ENCODE assay signal across 25 mouse cellular contexts in genomic region chr5:139261403-139261802, GRCm38 (mm10).
"Had no signal": no experiment of that assay in that cellular context is flagged by ENCODE, and none has a peak within 500 bp of the region (broad histone marks: within the 10 kb centered on the region; RNA-seq: fewer than 3 reads in every experiment).

No protein-coding gene starts in this region.

- H3K9me3 ChIP-seq: heart, embryonic 13.5 days; heart, embryonic 15.5 days; hindbrain, embryonic 13.5 days; hindbrain, embryonic 15.5 days; limb, embryonic 10.5 days; limb, embryonic 12.5 days had no signal

- ATAC-seq: hindbrain, postnatal 0 days; intestine, embryonic 16.5 days had no signal

- DNase-seq: gastrocnemius, adult 2 months; gastrocnemius, postnatal 10 days; gastrocnemius, postnatal 25 days; heart, adult 18-20 months; heart, postnatal 14 days; heart, postnatal 36 days; kidney, adult 11 months; kidney, adult 2 months; kidney, adult 9 months; kidney, postnatal 10 days; kidney, postnatal 25 days; kidney, postnatal 4 days; liver had no signal

- H3K4me3 ChIP-seq: gastrocnemius, adult 2 months; heart, embryonic 13.5 days; heart, embryonic 15.5 days; hindbrain, embryonic 13.5 days; hindbrain, embryonic 15.5 days; layer of hippocampus, adult 2 months; left cerebral cortex, adult 2 months; limb, embryonic 10.5 days; limb, embryonic 12.5 days had no signal

- H3K4me2 ChIP-seq: heart, embryonic 11.5 days; heart, embryonic 13.5 days; heart, embryonic 15.5 days; hindbrain, embryonic 13.5 days; hindbrain, embryonic 15.5 days; limb, embryonic 12.5 days had no signal

- H3K9ac ChIP-seq: heart, embryonic 13.5 days; heart, embryonic 15.5 days; hindbrain, embryonic 13.5 days; hindbrain, embryonic 15.5 days; limb, embryonic 12.5 days; liver, embryonic 14.5 days had no signal

- H3K4me1 ChIP-seq: hindbrain, embryonic 15.5 days; limb, embryonic 10.5 days; limb, embryonic 12.5 days had no signal

- H3K27ac ChIP-seq: gastrocnemius, adult 2 months; heart, embryonic 13.5 days; heart, embryonic 15.5 days; hindbrain, embryonic 13.5 days; hindbrain, embryonic 15.5 days; hindbrain, postnatal 0 days; layer of hippocampus, adult 2 months; left cerebral cortex, adult 2 months; limb, embryonic 10.5 days; limb, embryonic 12.5 days; liver, embryonic 14.5 days had no signal

- H3K27me3 ChIP-seq: heart, embryonic 13.5 days; heart, embryonic 15.5 days; hindbrain, embryonic 13.5 days; hindbrain, embryonic 15.5 days; limb, embryonic 12.5 days had no signal
